Mouse (Mus musculus): ENCODE measurements around the gene Zfp110. TPM values are rescaled to one million over a fixed set of nuclear protein-coding genes. Genes with fewer than 3 reads are reported as not detected.

The Zfp110 gene
- polyA plus RNA-seq, 1 experiment from 2014 or later: 46.4 TPM

GRCm38 (mm10) chr7:12886563-12887266, 52.2 kb downstream of the Zfp110 start:
- WGBS: 89% methylated on average over 12 of the region's 12 CpGs
- Histone ChIP-seq H3K9ac (ENCODE audit: low read length) (no peak overlapping the region), H3K27me3 (ENCODE audit: control insufficient read depth, insufficient read depth, low read depth, low read length) (no peaks in the 10 kb centered on the region), H3K9me3 (ENCODE audit: control insufficient read depth, low read length) (no peaks in the 10 kb centered on the region), H3K4me1 (replicated peaks; ENCODE audit: control insufficient read depth, insufficient read depth, low read length) (peaks cover 4% of the 10 kb centered on the region; the same call in 1 of the 2 replicates), H3K36me3 (ENCODE audit: control insufficient read depth, insufficient read depth, low read length) (peaks cover 32% of the 10 kb centered on the region), H3K27ac (ENCODE audit: low read length) (no peak overlapping the region), H3K4me3 (ENCODE audit: low read length) (no peak overlapping the region), H3K4me2 (ENCODE audit: low read depth, low read length) (no peak overlapping the region)
- no peak for ATAC-seq (ENCODE audit: low read depth)

GRCm38 (mm10) chr7:12887585-12887984, 53.0 kb downstream of the Zfp110 start:
- peaks cover 32% of the 10 kb centered on the region for H3K36me3 ChIP-seq (ENCODE audit: control insufficient read depth, insufficient read depth, low read length)
- H3K4me3 ChIP-seq (ENCODE audit: low read length): no peak overlapping the region
- WGBS: 91% methylated on average over 5 of the region's 5 CpGs
- H3K9me3 ChIP-seq (ENCODE audit: control insufficient read depth, low read length): no peaks in the 10 kb centered on the region
- no peak overlapping the region for H3K27ac ChIP-seq (ENCODE audit: low read length)
- no peak overlapping the region for H3K4me2 ChIP-seq (ENCODE audit: low read depth, low read length)
- ATAC-seq (ENCODE audit: low read depth): no peak
- H3K4me1 ChIP-seq (replicated peaks; ENCODE audit: control insufficient read depth, insufficient read depth, low read length): no peaks in the 10 kb centered on the region
- no peak overlapping the region for H3K9ac ChIP-seq (ENCODE audit: low read length)
- H3K27me3 ChIP-seq (ENCODE audit: control insufficient read depth, insufficient read depth, low read depth, low read length): no peaks in the 10 kb centered on the region

GRCm38 (mm10) chr7:12890928-12891327, 56.4 kb downstream of the Zfp110 start:
- Histone ChIP-seq H3K9ac (ENCODE audit: low read length) (no peak overlapping the region), H3K4me2 (ENCODE audit: low read depth, low read length) (no peak overlapping the region), H3K4me1 (replicated peaks; ENCODE audit: control insufficient read depth, insufficient read depth, low read length) (no peaks in the 10 kb centered on the region), H3K27me3 (ENCODE audit: control insufficient read depth, insufficient read depth, low read depth, low read length) (no peaks in the 10 kb centered on the region), H3K36me3 (ENCODE audit: control insufficient read depth, insufficient read depth, low read length) (peaks cover 23% of the 10 kb centered on the region), H3K27ac (ENCODE audit: low read length) (no peak overlapping the region), H3K4me3 (ENCODE audit: low read length) (no peak overlapping the region), H3K9me3 (ENCODE audit: control insufficient read depth, low read length) (no peaks in the 10 kb centered on the region)
- no peak for ATAC-seq (ENCODE audit: low read depth)
- WGBS: 89% methylated on average over 14 of the region's 14 CpGs

- WGBS: 77% methylated on average over 1 of the region's 1 CpGs
Measured at GRCm38 (mm10) chr7:12891334-12891733, 56.8 kb downstream of the Zfp110 start.

GRCm38 (mm10) chr7:12897655-12898410, 63.3 kb downstream of the Zfp110 start, which contains the start of gene Zscan22:
TSS of gene Zscan22 (plus strand) at chr7:12897815.
- no peak within 1 kb of the TSS for H3K27ac ChIP-seq (ENCODE audit: low read length)
- ATAC-seq (ENCODE audit: low read depth): peak; percentile 99
- H3K36me3 ChIP-seq (ENCODE audit: control insufficient read depth, insufficient read depth, low read length): no peaks in the 10 kb centered on the region
- H3K9ac ChIP-seq (ENCODE audit: low read length): peak within 1 kb of the TSS; percentile 80
- H3K4me2 ChIP-seq (ENCODE audit: low read depth, low read length): peak within 1 kb of the TSS; percentile 58
- H3K27me3 ChIP-seq (ENCODE audit: control insufficient read depth, insufficient read depth, low read depth, low read length): no peaks in the 10 kb centered on the region
- WGBS: 4% methylated on average over 36 of the region's 36 CpGs
- H3K9me3 ChIP-seq (ENCODE audit: control insufficient read depth, low read length): no peaks in the 10 kb centered on the region
- H3K4me1 ChIP-seq (replicated peaks; ENCODE audit: control insufficient read depth, insufficient read depth, low read length): 0 out of 2 replicates have a peak, but pooled peaks cover 7% of the 10 kb centered on the region
- H3K4me3 ChIP-seq (ENCODE audit: low read length): peak within 1 kb of the TSS; percentile 84

More at GRCm38 (mm10) chr7:12891334-12891733, 56.8 kb downstream of the Zfp110 start:
- Histone ChIP-seq H3K4me3 (ENCODE audit: low read length) (no peak overlapping the region), H3K9ac (ENCODE audit: low read length) (no peak overlapping the region), H3K9me3 (ENCODE audit: control insufficient read depth, low read length) (no peaks in the 10 kb centered on the region), H3K27ac (ENCODE audit: low read length) (no peak overlapping the region), H3K27me3 (ENCODE audit: control insufficient read depth, insufficient read depth, low read depth, low read length) (no peaks in the 10 kb centered on the region), H3K4me2 (ENCODE audit: low read depth, low read length) (no peak overlapping the region), H3K4me1 (replicated peaks; ENCODE audit: control insufficient read depth, insufficient read depth, low read length) (no peaks in the 10 kb centered on the region), H3K36me3 (ENCODE audit: control insufficient read depth, insufficient read depth, low read length) (peaks cover 22% of the 10 kb centered on the region)
- ATAC-seq (ENCODE audit: low read depth): no peak

Other genes starting within 250 kb of the Zfp110 start
- 0.01 TPM in 2 replicates for gene Vmn2r53, start 226.0 kb upstream of the Zfp110 start, polyA plus RNA-seq (2015; fragmentation: Nextera tagmentation; extraction: Ambion mirVana)
- gene Vmn2r54, start 194.4 kb upstream of the Zfp110 start, polyA plus RNA-seq (2015; fragmentation: Nextera tagmentation; extraction: Ambion mirVana): not detected in 2 replicates
- not detected in 2 replicates for gene Vmn2r55, start 149.8 kb upstream of the Zfp110 start, polyA plus RNA-seq (2015; fragmentation: Nextera tagmentation; extraction: Ambion mirVana)
- gene Vmn2r56, start 99.8 kb upstream of the Zfp110 start, polyA plus RNA-seq (2015; fragmentation: Nextera tagmentation; extraction: Ambion mirVana): not detected in 2 replicates
- 5.6 and 6.5 TPM in 2 replicates for gene Zscan18, start 31.1 kb upstream of the Zfp110 start, polyA plus RNA-seq (2015; fragmentation: Nextera tagmentation; extraction: Ambion mirVana)
- 13.6 and 14.5 TPM in 2 replicates for gene Zfp329, start 15.9 kb upstream of the Zfp110 start, polyA plus RNA-seq (2015; fragmentation: Nextera tagmentation; extraction: Ambion mirVana)
- gene Zfp128, start 46.4 kb downstream of the Zfp110 start, polyA plus RNA-seq (2015; fragmentation: Nextera tagmentation; extraction: Ambion mirVana): 4.1 and 4.7 TPM in 2 replicates
- 16.7 and 17.1 TPM in 2 replicates for gene Zscan22, start 63.1 kb downstream of the Zfp110 start, polyA plus RNA-seq (2015; fragmentation: Nextera tagmentation; extraction: Ambion mirVana)
- 950 and 1,039 TPM in 2 replicates for gene Rps5, start 87.5 kb downstream of the Zfp110 start, polyA plus RNA-seq (2015; fragmentation: Nextera tagmentation; extraction: Ambion mirVana)
- 1.4 and 1.8 TPM in 2 replicates for gene Rnf225, start 92.7 kb downstream of the Zfp110 start, polyA plus RNA-seq (2015; fragmentation: Nextera tagmentation; extraction: Ambion mirVana)
- 9.7 and 10.6 TPM in 2 replicates for gene Zfp324, start 131.1 kb downstream of the Zfp110 start, polyA plus RNA-seq (2015; fragmentation: Nextera tagmentation; extraction: Ambion mirVana)
- 10.4 and 12.0 TPM in 2 replicates for gene Zfp446, start 143.1 kb downstream of the Zfp110 start, polyA plus RNA-seq (2015; fragmentation: Nextera tagmentation; extraction: Ambion mirVana)
- gene Slc27a5, start 163.4 kb downstream of the Zfp110 start, polyA plus RNA-seq (2015; fragmentation: Nextera tagmentation; extraction: Ambion mirVana): 0.57 TPM in 1 of 2 replicates, not detected in the other
- 190 and 195 TPM in 2 replicates for gene Trim28, start 164.4 kb downstream of the Zfp110 start, polyA plus RNA-seq (2015; fragmentation: Nextera tagmentation; extraction: Ambion mirVana)
- gene Zbtb45, start 175.3 kb downstream of the Zfp110 start, polyA plus RNA-seq (2015; fragmentation: Nextera tagmentation; extraction: Ambion mirVana): 28.1 and 28.2 TPM in 2 replicates
- gene Chmp2a, start 200.0 kb downstream of the Zfp110 start, polyA plus RNA-seq (2015; fragmentation: Nextera tagmentation; extraction: Ambion mirVana): 157 and 173 TPM in 2 replicates
- 25.8 and 31.6 TPM in 2 replicates for gene Ube2m, start 203.5 kb downstream of the Zfp110 start, polyA plus RNA-seq (2015; fragmentation: Nextera tagmentation; extraction: Ambion mirVana)
- 4.2 and 5.1 TPM in 2 replicates for gene Mzf1, start 220.0 kb downstream of the Zfp110 start, polyA plus RNA-seq (2015; fragmentation: Nextera tagmentation; extraction: Ambion mirVana)

All from lung, embryonic 16.5 days (tissue).